Mouse (Mus musculus): ENCODE data around the gene Mvb12b. TPM values are rescaled to one million over a fixed set of nuclear protein-coding genes. Genes with fewer than 3 reads are reported as not detected.

Gene Mvb12b
- polyA plus RNA-seq, 1 experiment from 2014 or later = 56.9 TPM

DNA sequence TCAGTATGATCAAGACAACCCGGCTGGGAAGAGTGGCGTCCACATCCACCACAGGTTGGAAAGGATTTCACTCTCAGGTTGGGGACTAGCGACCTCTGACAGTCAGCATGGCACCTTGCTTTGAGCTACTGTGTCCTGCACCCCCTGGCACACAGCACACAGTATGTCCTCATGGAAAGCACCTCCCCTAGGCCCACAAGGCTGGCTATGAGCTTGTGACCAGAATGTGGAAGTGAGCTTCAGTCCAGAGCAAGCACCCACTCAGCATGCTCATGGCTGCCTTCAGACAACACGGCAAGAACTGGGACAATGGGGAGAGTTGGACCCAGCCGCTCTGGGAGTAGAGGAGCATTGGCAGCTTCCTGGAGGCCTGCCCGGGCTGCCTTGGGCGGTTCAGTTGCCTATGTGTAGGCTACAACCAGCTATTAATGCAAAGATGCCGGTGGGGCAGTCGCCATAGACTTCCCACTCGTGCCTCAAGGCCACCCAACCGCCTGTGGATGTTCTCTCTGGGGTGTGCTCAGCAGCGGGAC is 84.6 kb downstream of the Mvb12b start:
- no peak; the same call in 1 of the 2 replicates for ATAC-seq
- Histone ChIP-seq H3K27me3 (ENCODE audit: control insufficient read depth, insufficient read depth, low read depth, low read length) (no peaks in the 10 kb centered on the region), H3K27ac (ENCODE audit: low read length) (no peak overlapping the region), H3K9ac (ENCODE audit: low read depth, low read length) (no peak overlapping the region), H3K36me3 (ENCODE audit: control insufficient read depth, insufficient read depth, low read length) (peaks cover 6% of the 10 kb centered on the region), H3K4me1 (ENCODE audit: control insufficient read depth, insufficient read depth, low read length) (peaks cover 3% of the 10 kb centered on the region; the same call in 1 of the 2 replicates), H3K4me3 (ENCODE audit: low read depth, low read length) (no peak overlapping the region), H3K4me2 (ENCODE audit: low read length) (no peak overlapping the region), H3K9me3 (replicated peaks; ENCODE audit: control insufficient read depth, low read length, poor library complexity, severe bottlenecking) (no peaks in the 10 kb centered on the region)
- 80% methylated on average over 12 of the region's 12 CpGs for WGBS

DNA sequence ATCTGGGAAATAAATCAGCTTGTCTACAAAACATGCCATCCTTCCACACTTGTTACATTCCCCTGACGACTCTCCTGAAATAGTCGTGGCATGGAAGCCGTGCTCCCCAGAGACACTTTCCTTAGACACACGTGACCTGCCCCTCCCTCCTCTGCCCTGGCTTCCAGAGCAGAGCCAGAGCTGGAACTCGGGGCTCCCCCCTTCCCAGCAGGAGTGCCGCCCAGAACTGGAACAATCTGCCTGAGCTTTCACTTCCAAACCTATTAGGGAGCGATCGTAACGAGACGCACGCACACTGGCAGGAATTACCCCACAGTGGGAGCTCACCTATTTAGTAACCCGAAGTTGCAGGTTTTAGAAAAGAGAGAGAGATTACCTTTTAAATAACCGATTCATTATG is 86.0 kb downstream of the Mvb12b start:
- H3K4me2 ChIP-seq (ENCODE audit: low read length) = no peak overlapping the region
- H3K9me3 ChIP-seq (replicated peaks; ENCODE audit: control insufficient read depth, low read length, poor library complexity, severe bottlenecking) = no peaks in the 10 kb centered on the region
- H3K4me3 ChIP-seq (ENCODE audit: low read depth, low read length) = no peak overlapping the region
- no peak overlapping the region for H3K9ac ChIP-seq (ENCODE audit: low read depth, low read length)
- peaks cover 6% of the 10 kb centered on the region for H3K36me3 ChIP-seq (ENCODE audit: control insufficient read depth, insufficient read depth, low read length)
- no peaks in the 10 kb centered on the region for H3K27me3 ChIP-seq (ENCODE audit: control insufficient read depth, insufficient read depth, low read depth, low read length)
- no peak overlapping the region for H3K27ac ChIP-seq (ENCODE audit: low read length)
- ATAC-seq = no peak
- H3K4me1 ChIP-seq (ENCODE audit: control insufficient read depth, insufficient read depth, low read length) = peaks cover 10% of the 10 kb centered on the region
- WGBS = 51% methylated on average over 13 of the region's 13 CpGs

DNA sequence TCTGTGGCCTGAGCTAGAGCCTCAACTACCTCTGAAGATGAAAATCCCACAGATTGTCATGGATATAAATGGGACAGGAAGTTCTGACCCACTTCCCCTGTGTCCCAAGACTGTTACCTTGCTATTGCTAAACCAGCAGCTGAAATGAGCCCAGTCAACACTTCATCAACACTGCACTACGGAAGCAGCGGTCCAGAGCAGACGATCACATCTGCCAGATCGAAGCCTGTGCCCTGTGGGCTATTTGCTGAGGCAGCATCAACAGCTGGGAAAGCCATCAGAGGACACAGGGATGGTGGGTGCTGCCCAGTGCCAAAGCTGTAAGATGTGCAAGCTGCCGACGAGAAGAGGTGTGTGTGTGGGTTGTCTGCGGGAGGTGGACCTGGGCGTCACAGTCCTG is 86.4 kb downstream of the Mvb12b start:
- no peaks in the 10 kb centered on the region for H3K27me3 ChIP-seq (ENCODE audit: control insufficient read depth, insufficient read depth, low read depth, low read length)
- no peak overlapping the region for H3K4me3 ChIP-seq (ENCODE audit: low read depth, low read length)
- no peak overlapping the region for H3K9ac ChIP-seq (ENCODE audit: low read depth, low read length)
- 79% methylated on average over 8 of the region's 8 CpGs for WGBS
- no peak overlapping the region for H3K4me2 ChIP-seq (ENCODE audit: low read length)
- H3K4me1 ChIP-seq (ENCODE audit: control insufficient read depth, insufficient read depth, low read length) = peaks cover 13% of the 10 kb centered on the region
- peaks cover 6% of the 10 kb centered on the region for H3K36me3 ChIP-seq (ENCODE audit: control insufficient read depth, insufficient read depth, low read length)
- H3K27ac ChIP-seq (ENCODE audit: low read length) = no peak overlapping the region
- ATAC-seq = no peak
- no peaks in the 10 kb centered on the region for H3K9me3 ChIP-seq (replicated peaks; ENCODE audit: control insufficient read depth, low read length, poor library complexity, severe bottlenecking)

DNA sequence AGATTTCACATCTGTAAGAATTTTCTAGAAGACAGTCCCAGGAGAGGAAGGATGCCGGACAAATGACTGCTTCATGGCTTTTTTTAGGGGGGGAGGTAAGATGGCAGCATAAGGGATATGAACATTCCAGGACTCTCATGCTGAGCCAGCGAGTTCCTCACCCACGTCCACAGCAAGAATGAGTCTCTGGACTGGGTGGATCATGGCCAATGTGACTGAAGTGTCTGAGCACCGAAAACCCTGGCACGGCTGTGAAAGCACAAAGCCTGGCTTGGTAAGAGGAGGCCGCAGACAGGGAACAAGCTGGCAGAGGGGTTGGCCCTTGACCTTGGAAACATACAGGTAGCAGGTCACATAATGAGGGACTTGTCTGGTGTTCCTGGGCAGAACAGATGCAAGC is 87.5 kb downstream of the Mvb12b start:
- no peak overlapping the region for H3K4me2 ChIP-seq (ENCODE audit: low read length)
- no peak overlapping the region for H3K9ac ChIP-seq (ENCODE audit: low read depth, low read length)
- H3K4me3 ChIP-seq (ENCODE audit: low read depth, low read length) = no peak overlapping the region
- H3K9me3 ChIP-seq (replicated peaks; ENCODE audit: control insufficient read depth, low read length, poor library complexity, severe bottlenecking) = no peaks in the 10 kb centered on the region
- no peak overlapping the region for H3K27ac ChIP-seq (ENCODE audit: low read length)
- peaks cover 6% of the 10 kb centered on the region for H3K36me3 ChIP-seq (ENCODE audit: control insufficient read depth, insufficient read depth, low read length)
- no peaks in the 10 kb centered on the region for H3K27me3 ChIP-seq (ENCODE audit: control insufficient read depth, insufficient read depth, low read depth, low read length)
- peaks cover 24% of the 10 kb centered on the region for H3K4me1 ChIP-seq (ENCODE audit: control insufficient read depth, insufficient read depth, low read length)
- no peak for ATAC-seq
- 87% methylated on average over 6 of the region's 6 CpGs for WGBS

DNA sequence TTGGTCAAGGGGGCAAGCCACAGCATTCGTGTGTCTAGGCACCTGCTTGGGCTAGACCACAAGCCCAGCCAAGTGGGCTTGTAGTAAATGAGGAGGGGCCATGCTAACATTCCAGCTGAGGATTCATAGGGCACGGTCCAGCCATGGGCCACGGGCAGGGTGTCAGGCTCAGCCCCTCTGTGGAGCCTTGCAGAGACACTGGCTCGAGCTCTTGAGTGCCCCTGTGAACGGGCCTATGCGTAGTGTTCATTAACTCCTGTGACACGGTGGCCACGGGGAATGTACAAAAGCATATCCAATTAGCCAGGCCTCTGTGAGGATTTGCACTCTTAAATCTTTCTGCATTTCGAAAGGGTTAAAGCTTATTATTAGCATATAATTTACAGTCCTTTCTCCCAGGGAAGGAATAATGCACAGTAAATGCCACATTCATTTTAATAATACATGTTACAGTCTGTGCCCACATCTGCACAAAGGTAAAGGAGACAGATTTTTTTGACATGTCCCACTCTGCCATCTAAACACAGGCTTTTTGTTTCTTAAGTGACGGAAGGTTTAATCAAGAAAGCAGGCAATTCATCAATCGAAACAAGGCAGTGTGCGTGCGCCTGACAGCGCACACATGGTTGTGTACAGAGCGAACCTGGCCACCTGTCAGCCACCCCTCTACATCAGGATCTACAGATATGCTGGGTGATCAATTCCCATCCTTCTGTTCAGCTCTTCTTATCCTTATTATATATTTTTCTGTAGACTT is 91.9 kb downstream of the Mvb12b start:
- Histone ChIP-seq H3K9me3 (replicated peaks; ENCODE audit: control insufficient read depth, low read length, poor library complexity, severe bottlenecking) (no peaks in the 10 kb centered on the region), H3K9ac (ENCODE audit: low read depth, low read length) (peak overlapping the region; percentile 36), H3K27me3 (ENCODE audit: control insufficient read depth, insufficient read depth, low read depth, low read length) (no peaks in the 10 kb centered on the region), H3K36me3 (ENCODE audit: control insufficient read depth, insufficient read depth, low read length) (no peaks in the 10 kb centered on the region; the same call in 1 of the 2 replicates), H3K27ac (ENCODE audit: low read length) (peak overlapping the region; percentile 80), H3K4me1 (ENCODE audit: control insufficient read depth, insufficient read depth, low read length) (peaks cover 43% of the 10 kb centered on the region), H3K4me2 (ENCODE audit: low read length) (no peak overlapping the region), H3K4me3 (ENCODE audit: low read depth, low read length) (no peak overlapping the region)
- peak; percentile 57 for ATAC-seq
- 42% methylated on average over 15 of the region's 15 CpGs for WGBS

DNA sequence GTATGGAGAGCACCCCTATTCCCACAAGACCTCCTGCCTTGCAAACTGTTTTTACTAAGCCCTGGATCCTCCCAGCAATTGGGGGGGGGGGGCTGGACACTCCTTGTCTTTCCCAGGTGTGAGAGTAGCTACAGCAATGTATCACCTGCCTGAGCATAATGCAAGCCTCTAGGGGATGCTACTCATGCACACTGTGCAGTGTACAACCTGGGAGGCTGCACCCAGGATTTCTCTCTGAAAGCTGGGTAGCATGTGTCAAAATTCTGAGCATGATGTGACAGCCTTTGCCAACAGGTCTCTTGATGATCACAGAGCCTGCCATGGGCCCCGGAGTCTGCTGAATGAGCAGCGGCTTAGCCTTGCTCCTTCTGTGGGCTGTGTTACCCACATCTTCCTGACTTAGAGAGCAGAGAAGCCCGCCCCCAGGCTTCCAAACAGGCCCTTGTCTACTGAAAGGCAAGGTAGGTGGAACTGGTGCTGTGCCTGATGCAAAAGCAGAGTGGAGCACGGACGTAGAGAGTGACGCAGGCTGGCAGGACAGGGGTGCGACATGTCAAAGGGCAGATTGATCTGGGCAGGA is 92.7 kb downstream of the Mvb12b start:
- Histone ChIP-seq H3K27me3 (ENCODE audit: control insufficient read depth, insufficient read depth, low read depth, low read length) (no peaks in the 10 kb centered on the region), H3K27ac (ENCODE audit: low read length) (peak overlapping the region; percentile 80), H3K36me3 (ENCODE audit: control insufficient read depth, insufficient read depth, low read length) (no peaks in the 10 kb centered on the region; the same call in 1 of the 2 replicates), H3K9me3 (replicated peaks; ENCODE audit: control insufficient read depth, low read length, poor library complexity, severe bottlenecking) (no peaks in the 10 kb centered on the region), H3K4me2 (ENCODE audit: low read length) (no peak overlapping the region), H3K4me1 (ENCODE audit: control insufficient read depth, insufficient read depth, low read length) (peaks cover 49% of the 10 kb centered on the region), H3K9ac (ENCODE audit: low read depth, low read length) (no peak overlapping the region; the same call in 1 of the 2 replicates), H3K4me3 (ENCODE audit: low read depth, low read length) (no peak overlapping the region)
- peak; percentile 36; the same call in 1 of the 2 replicates for ATAC-seq
- 75% methylated on average over 7 of the region's 7 CpGs for WGBS

DNA sequence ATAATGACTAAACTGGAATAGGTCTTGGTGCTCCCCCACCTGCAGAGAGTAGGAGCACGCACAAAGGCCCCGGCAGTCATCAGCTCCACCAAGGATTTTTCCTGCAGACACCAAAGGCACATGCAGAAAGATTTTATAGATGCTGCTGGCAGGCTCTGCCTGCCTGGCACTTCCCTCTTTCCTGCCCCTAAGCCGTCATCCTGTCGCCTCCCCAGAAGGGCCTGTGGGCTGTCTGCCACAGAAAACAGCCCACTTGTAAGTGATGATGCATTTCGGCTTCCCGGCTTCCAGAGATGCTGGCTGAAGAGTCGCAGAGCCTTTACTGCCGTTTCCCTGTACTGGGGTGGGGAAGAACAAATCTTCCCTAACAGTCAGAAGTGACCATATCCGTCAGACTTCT is 93.3 kb downstream of the Mvb12b start:
- no peak for ATAC-seq
- H3K9ac ChIP-seq (ENCODE audit: low read depth, low read length) = no peak overlapping the region
- H3K4me2 ChIP-seq (ENCODE audit: low read length) = no peak overlapping the region
- peaks cover 55% of the 10 kb centered on the region for H3K4me1 ChIP-seq (ENCODE audit: control insufficient read depth, insufficient read depth, low read length)
- H3K9me3 ChIP-seq (replicated peaks; ENCODE audit: control insufficient read depth, low read length, poor library complexity, severe bottlenecking) = no peaks in the 10 kb centered on the region
- no peaks in the 10 kb centered on the region; the same call in 1 of the 2 replicates for H3K36me3 ChIP-seq (ENCODE audit: control insufficient read depth, insufficient read depth, low read length)
- 57% methylated on average over 9 of the region's 9 CpGs for WGBS
- peak overlapping the region; percentile 80 for H3K27ac ChIP-seq (ENCODE audit: low read length)
- no peak overlapping the region for H3K4me3 ChIP-seq (ENCODE audit: low read depth, low read length)
- no peaks in the 10 kb centered on the region for H3K27me3 ChIP-seq (ENCODE audit: control insufficient read depth, insufficient read depth, low read depth, low read length)

DNA sequence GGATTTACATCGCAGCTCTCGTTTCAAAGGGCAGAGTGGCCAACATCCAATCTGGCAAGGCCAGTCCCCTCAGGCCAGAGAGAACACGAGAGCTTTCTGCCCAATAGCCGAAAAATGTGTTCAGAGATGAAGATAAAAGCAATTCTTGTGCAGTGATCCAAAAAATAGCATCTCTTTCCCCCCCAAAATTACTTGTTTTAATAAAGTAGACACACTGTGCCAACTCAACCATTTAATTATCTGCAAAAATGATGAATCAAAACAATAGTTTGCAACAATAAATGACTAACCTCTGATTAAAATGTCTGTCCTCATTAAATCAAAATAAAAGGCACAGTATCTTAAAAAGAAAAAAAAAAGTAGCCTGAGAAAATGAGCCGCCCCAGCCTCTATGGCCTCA is 97.4 kb downstream of the Mvb12b start:
- no peaks in the 10 kb centered on the region for H3K9me3 ChIP-seq (replicated peaks; ENCODE audit: control insufficient read depth, low read length, poor library complexity, severe bottlenecking)
- no peaks in the 10 kb centered on the region for H3K36me3 ChIP-seq (ENCODE audit: control insufficient read depth, insufficient read depth, low read length)
- H3K27me3 ChIP-seq (ENCODE audit: control insufficient read depth, insufficient read depth, low read depth, low read length) = no peaks in the 10 kb centered on the region
- no peak overlapping the region for H3K4me3 ChIP-seq (ENCODE audit: low read depth, low read length)
- 47% methylated on average over 5 of the region's 5 CpGs for WGBS
- peaks cover 67% of the 10 kb centered on the region for H3K4me1 ChIP-seq (ENCODE audit: control insufficient read depth, insufficient read depth, low read length)
- H3K27ac ChIP-seq (ENCODE audit: low read length) = peak overlapping the region; percentile 65
- no peak overlapping the region for H3K9ac ChIP-seq (ENCODE audit: low read depth, low read length)
- no peak for ATAC-seq
- H3K4me2 ChIP-seq (ENCODE audit: low read length) = no peak overlapping the region

DNA sequence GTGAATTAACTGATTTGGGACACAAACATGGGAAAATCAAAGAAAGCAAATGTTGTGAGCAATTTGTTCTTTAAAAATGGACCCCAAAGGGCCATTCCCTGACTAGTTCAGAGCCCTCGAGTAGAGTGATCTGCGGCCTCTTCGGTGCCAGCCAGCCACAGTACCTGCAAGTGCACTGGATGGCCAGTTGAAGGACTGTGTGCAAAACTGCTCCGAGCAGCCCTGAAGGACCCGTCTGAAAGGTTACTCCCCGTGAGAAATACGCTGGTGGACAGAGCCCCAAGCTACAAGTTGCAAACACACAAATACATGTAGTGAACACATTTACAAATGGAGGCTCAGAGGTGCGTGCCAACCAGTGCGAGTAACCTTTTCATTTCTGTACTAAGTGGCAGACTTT is 98.0 kb downstream of the Mvb12b start:
- Histone ChIP-seq H3K27me3 (ENCODE audit: control insufficient read depth, insufficient read depth, low read depth, low read length) (no peaks in the 10 kb centered on the region), H3K4me2 (ENCODE audit: low read length) (no peak overlapping the region), H3K4me3 (ENCODE audit: low read depth, low read length) (no peak overlapping the region), H3K9me3 (replicated peaks; ENCODE audit: control insufficient read depth, low read length, poor library complexity, severe bottlenecking) (no peaks in the 10 kb centered on the region), H3K4me1 (ENCODE audit: control insufficient read depth, insufficient read depth, low read length) (peaks cover 63% of the 10 kb centered on the region), H3K9ac (ENCODE audit: low read depth, low read length) (no peak overlapping the region), H3K36me3 (ENCODE audit: control insufficient read depth, insufficient read depth, low read length) (no peaks in the 10 kb centered on the region), H3K27ac (ENCODE audit: low read length) (peak overlapping the region; percentile 65)
- no peak for ATAC-seq
- WGBS = 30% methylated on average over 9 of the region's 9 CpGs
